Mouse (Mus musculus) retina, embryonic 14.5 days (tissue): Measurements from ENCODE around the gene Olfr859.
"Not testable (repeated sequence)": the region's sequence is repeated elsewhere in the genome, so short reads cannot be mapped to it uniquely, and the experiment has no call there.

ENCODE experiments used
- DNase-seq: peaks from one replicate; pipeline ENCODE4 v3.0.0-alpha.2; 2015; ENCODE audit warnings: low spot score

The Olfr859 gene

DNA sequence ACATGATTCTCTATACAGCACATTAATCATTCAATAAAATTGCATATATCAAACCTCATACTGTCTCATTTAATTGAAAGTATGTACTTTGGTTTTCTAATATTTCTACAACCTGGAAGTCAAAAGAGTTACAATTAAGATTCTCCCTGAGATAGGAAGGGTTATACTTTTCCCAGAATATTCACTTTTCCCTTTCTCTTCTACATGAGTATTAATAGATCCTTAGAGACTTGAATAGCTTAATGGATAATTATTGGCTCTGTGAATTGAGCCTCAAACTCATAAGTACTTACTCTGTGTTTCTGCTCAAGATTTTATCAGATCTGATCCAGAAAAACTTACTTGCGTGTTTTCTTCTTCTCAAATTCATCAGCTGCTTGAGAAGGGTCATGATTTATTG, at the start of gene Olfr859:
Gene Olfr859 (plus strand): TSS at position 301 of the 400 bp plus-strand sequence.
- not testable (repeated sequence) for DNase-seq

DNA sequence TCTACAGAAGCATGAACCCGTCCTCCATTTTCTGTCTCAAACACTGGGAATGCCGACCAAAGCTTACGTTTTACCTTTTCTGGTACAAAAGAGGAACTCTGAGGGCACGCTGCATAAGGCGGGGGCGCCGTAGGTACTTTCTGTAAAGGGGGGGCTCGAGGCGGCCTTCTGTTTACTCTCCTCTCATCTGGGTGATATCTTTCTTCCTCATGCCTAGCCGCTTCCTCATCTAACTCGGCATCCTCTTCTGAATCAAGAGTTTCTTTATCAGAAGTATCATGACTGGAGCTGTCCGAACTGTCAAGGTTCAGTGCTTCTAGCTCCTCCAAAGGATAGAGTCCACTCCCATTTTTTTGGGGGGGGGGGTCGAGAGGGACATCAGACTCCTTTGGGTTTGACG, 35.6 kb upstream of the Olfr859 start:
- no peak for DNase-seq

DNA sequence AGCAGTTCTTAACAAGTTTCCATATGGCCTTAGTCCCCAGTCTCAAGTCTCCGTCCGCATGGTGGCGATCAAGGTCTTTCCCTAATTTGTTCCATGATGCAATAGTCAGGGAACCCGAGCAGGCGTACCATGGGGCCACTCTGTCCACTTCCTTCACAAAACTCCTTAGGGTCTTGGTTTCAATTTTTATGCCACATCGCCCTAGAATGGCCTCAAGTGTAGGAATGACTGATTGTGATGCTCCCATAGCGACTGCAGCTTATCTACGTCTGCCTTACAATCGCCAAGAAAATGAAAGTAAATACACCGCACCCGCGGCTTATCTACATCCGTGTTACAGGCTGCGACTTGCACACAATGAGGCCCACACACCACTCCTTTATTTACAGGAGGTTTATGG, 35.0 kb upstream of the Olfr859 start:
- DNase-seq: no peak

DNA sequence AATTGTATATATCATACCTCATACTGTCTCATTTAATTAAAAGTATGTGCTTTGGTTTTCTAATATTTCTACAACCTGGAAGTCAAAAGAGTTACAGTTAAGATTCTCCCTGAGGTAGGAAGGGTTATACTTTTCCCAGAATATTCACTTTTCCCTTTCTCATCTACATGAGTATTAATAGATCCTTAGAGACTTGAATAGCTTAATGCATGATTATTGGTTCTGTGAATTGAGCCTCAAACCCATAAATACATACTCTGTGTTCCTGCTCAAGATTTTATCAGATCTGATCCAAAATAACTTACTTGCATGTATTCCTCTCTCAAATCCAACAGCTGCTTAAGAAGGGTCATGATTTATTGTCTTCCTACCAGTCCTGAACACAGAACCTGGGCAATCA, 24.7 kb upstream of the Olfr859 start, which contains the start of gene Olfr58:
Gene Olfr58 (plus strand): TSS at position 301 of the 400 bp plus-strand sequence.
- DNase-seq: no peak

DNA sequence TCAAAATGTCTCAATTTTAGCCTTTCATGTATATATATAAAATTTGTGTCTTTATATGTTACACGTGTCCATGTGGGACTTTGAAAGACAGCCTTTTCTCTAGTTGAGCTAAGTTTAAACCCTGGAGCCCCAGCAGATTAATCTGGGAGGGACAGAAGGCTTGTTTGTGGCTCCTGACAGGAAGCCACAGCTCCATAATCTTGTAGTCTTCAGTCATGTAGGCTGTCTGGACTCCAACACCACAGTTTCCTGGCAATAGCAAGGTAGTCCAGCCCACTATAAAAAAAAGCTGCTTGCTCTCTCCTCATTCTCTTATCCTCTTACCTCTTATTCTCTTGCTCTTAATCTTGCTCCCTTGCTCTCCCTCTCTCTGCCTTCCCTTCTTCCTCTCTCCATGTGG, 1.7 kb upstream of the Olfr859 start:
- DNase-seq: no peak

DNA sequence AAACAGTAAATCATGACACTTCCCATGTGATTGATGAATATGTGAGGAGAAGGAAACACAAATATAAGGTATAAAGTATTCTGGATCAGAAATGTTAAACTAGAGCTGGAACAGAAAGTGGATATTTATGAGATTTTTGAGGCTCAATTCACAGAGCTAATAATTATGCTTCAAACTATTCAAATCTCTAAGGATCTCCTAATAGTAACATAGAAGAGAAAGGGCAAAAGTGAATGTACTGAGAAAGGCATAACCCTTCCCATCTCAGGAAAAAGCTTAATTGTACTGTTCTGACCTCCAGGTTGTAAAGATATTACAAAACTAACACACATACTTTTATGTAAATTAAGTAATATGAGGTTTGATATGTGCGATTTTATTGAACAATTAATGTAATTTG, 44.9 kb downstream of the Olfr859 start, which contains the start of gene Olfr860:
Gene Olfr860 (minus strand): TSS at position 101 of the 400 bp plus-strand sequence.
- DNase-seq: no peak
